In genomic region chr6:136683410-136684334, GRCm38 (mm10) we compare ENCODE assay signal across 11 mouse cellular contexts. TPM values are rescaled to one million over a fixed set of nuclear protein-coding genes. Genes with fewer than 3 reads are reported as not detected.
DNase-seq lines count a peak whose midpoint lies in the region; ATAC-seq and TF ChIP-seq lines count a peak whose summit lies in the region.
"Had no signal": no experiment of that assay in that cellular context is flagged by ENCODE, and none has a peak within 500 bp of the region (broad histone marks: within the 10 kb centered on the region; RNA-seq: fewer than 3 reads in every experiment).

No protein-coding gene starts in this region.

- H3K4me1 ChIP-seq in heart, adult 2 months (ENCODE audit: control insufficient read depth, insufficient read depth, low read length): peaks cover 1% of the 10 kb centered on the region; the same call in 1 of the 2 replicates
- no peaks in the 10 kb centered on the region for H3K4me1 ChIP-seq in MEL (ENCODE audit: control insufficient read depth in 1 of 2, insufficient read depth in 2 of 2, low read length in 2 of 2)
- H3K4me1 ChIP-seq in liver, embryonic 15.5 days (replicated peaks): no peaks in the 10 kb centered on the region
- H3K4me1 ChIP-seq: neural tube, embryonic 12.5 days had no signal

- no peak overlapping the region for H3K9ac ChIP-seq in heart, adult 2 months (ENCODE audit: low read depth, low read length)
- no peak overlapping the region for H3K9ac ChIP-seq in MEL (ENCODE audit: control insufficient read depth, low read depth, low read length, poor library complexity, severe bottlenecking)
- H3K9ac ChIP-seq in liver, embryonic 15.5 days: no peak overlapping the region
- H3K9ac ChIP-seq: forebrain, postnatal 0 days; neural tube, embryonic 12.5 days had no signal

- H3K27ac ChIP-seq in heart, adult 2 months: no peak overlapping the region
- H3K27ac ChIP-seq in MEL (ENCODE audit: control insufficient read depth, low read depth, low read length): no peak overlapping the region
- H3K27ac ChIP-seq in liver, embryonic 15.5 days (replicated peaks): 0 out of 2 replicates have a peak overlapping the region, but pooled peaks have one; percentile 29
- H3K27ac ChIP-seq: neural tube, embryonic 12.5 days had no signal

- no peak overlapping the region for H3K4me3 ChIP-seq in heart, adult 2 months
- no peak overlapping the region for H3K4me3 ChIP-seq in MEL (ENCODE audit: control insufficient read depth in 1 of 2, insufficient read depth in 1 of 2, low read depth in 2 of 2, low read length in 2 of 2)
- no peak overlapping the region for H3K4me3 ChIP-seq in liver, embryonic 15.5 days (replicated peaks)
- H3K4me3 ChIP-seq: neural tube, embryonic 12.5 days had no signal

- H3K4me2 ChIP-seq in liver, embryonic 15.5 days: no peak overlapping the region
- H3K4me2 ChIP-seq: neural tube, embryonic 12.5 days had no signal

- ATAC-seq in liver, embryonic 15.5 days (ENCODE audit: insufficient read depth): no peak; the same call in 1 of the 2 replicates
- ATAC-seq: forebrain, postnatal 0 days had no signal

- TF ChIP-seq RAD21 in MEL (IDR thresholded peaks at IDR 0.05; ENCODE audit: low read depth, low read length): no peak

- H3K79me2 ChIP-seq in heart, adult 2 months (replicated peaks; ENCODE audit: control insufficient read depth, insufficient read depth, low read length): no peaks in the 10 kb centered on the region
- no peaks in the 10 kb centered on the region for H3K79me2 ChIP-seq in MEL (ENCODE audit: control insufficient read depth, insufficient read depth, low read length, poor library complexity)

- DNase-seq in heart, adult 2 months: peak; percentile 28 to 60
- DNase-seq in heart, postnatal 4 days: no peak
- peak; percentile 34 for DNase-seq in MEL (ENCODE audit: low read depth, low spot score)
- peak; percentile 62 to 66 for DNase-seq in spleen, adult 18-20 months
- DNase-seq in embryo, embryonic 9.5 days (ENCODE audit: extremely low spot score): no peak
- DNase-seq in left cerebral cortex, postnatal 36 days (ENCODE audit: low spot score in 2 of 2): no peak
- no peak for DNase-seq in right cerebral cortex, postnatal 36 days (ENCODE audit: low spot score in 2 of 2)
- DNase-seq: forebrain, postnatal 0 days; kidney, postnatal 14 days had no signal

- no peaks in the 10 kb centered on the region for H3K27me3 ChIP-seq in heart, adult 2 months (ENCODE audit: control insufficient read depth, insufficient read depth, low read length)
- H3K27me3 ChIP-seq in MEL (ENCODE audit: control insufficient read depth in 1 of 2, insufficient read depth in 2 of 2, low read length in 2 of 2): no peaks in the 10 kb centered on the region
- H3K27me3 ChIP-seq in liver, embryonic 15.5 days: no peaks in the 10 kb centered on the region
- H3K27me3 ChIP-seq: neural tube, embryonic 12.5 days had no signal

- TF ChIP-seq CTCF in heart, adult 2 months (IDR thresholded peaks at IDR 0.05): no peak
- no peak for TF ChIP-seq CTCF in MEL (IDR thresholded peaks at IDR 0.05 in 2 of 3, conservative IDR thresholded peaks at IDR 0.05 in 1 of 3; ENCODE audit: control insufficient read depth in 1 of 3, insufficient read depth in 1 of 3, low read depth in 2 of 3, low read length in 3 of 3, poor library complexity in 1 of 3, severe bottlenecking in 1 of 3)

- intact Hi-C loops in heart, adult 2 months (cut with DNase I): no loop called here
- intact Hi-C loops in left cerebral cortex, postnatal 36 days (cut with DNase I): no loop called here

- no peaks in the 10 kb centered on the region for H3K9me3 ChIP-seq in MEL (replicated peaks; ENCODE audit: insufficient read depth, low read length)
- H3K9me3 ChIP-seq in liver, embryonic 15.5 days (replicated peaks): no peaks in the 10 kb centered on the region
- H3K9me3 ChIP-seq: neural tube, embryonic 12.5 days had no signal

- WGBS in heart, adult 2 months: 82% methylated on average over 11 of the region's 11 CpGs
- 25% methylated on average over 11 of the region's 11 CpGs for WGBS in liver, embryonic 15.5 days (ENCODE audit: insufficient replicate concordance)

- TF ChIP-seq EP300 in heart, adult 2 months (IDR thresholded peaks at IDR 0.05; ENCODE audit: insufficient read depth, low read depth, low read length): no peak
- no peak for TF ChIP-seq EP300 in MEL (IDR thresholded peaks at IDR 0.05; ENCODE audit: low read depth in 1 of 2, low read length in 2 of 2)

- H3K36me3 ChIP-seq in heart, adult 2 months (ENCODE audit: control insufficient read depth, insufficient read depth, low read length): no peaks in the 10 kb centered on the region
- no peaks in the 10 kb centered on the region for H3K36me3 ChIP-seq in MEL (ENCODE audit: control insufficient read depth in 1 of 2, insufficient read depth in 2 of 2, low read length in 2 of 2)
- no peaks in the 10 kb centered on the region for H3K36me3 ChIP-seq in liver, embryonic 15.5 days (replicated peaks)
- H3K36me3 ChIP-seq: neural tube, embryonic 12.5 days had no signal

- TF ChIP-seq POLR2A in heart, adult 2 months (IDR thresholded peaks at IDR 0.05; ENCODE audit: insufficient read depth, low read depth, low read length): no peak
- no peak for TF ChIP-seq POLR2A in MEL (IDR thresholded peaks at IDR 0.05; ENCODE audit: control insufficient read depth in 1 of 2, insufficient read depth in 1 of 2, low read depth in 1 of 2, low read length in 2 of 2, poor library complexity in 1 of 2)

TF ChIP-seq in MEL, 35 proteins besides CTCF, POLR2A, EP300 and RAD21:
- no peak for TF ChIP-seq CHD1 (IDR thresholded peaks at IDR 0.05; ENCODE audit: low read depth, low read length)
- no peak for TF ChIP-seq POLR2AphosphoS5 (IDR thresholded peaks at IDR 0.05; ENCODE audit: borderline replicate concordance, low read depth, low read length)
- no peak for TF ChIP-seq ELF1 (IDR thresholded peaks at IDR 0.05; ENCODE audit: low read depth, low read length)
- TF ChIP-seq GATA1 (IDR thresholded peaks at IDR 0.05; ENCODE audit: low read depth, low read length): no peak

RNA-seq across cellular contexts. Expression of gene Plbd1, which starts 21.9 kb away (rescaled TPM):
- 10 to 100 TPM; 48.8 to 53.5 TPM for total RNA-seq in heart, adult 2 months (2021)
- polyA plus RNA-seq in heart, adult 2 months (2012; rRNA removed): 28.4 and 50.7 TPM in 2 replicates
- 10 to 100 TPM; 20.7 to 23.6 TPM for total RNA-seq in heart, postnatal 4 days (2021)
- not detected in 2 replicates for total RNA-seq in MEL (2012; rRNA removed)
- polyA plus RNA-seq in MEL (2012; ENCODE audit: insufficient read depth in 1 of 2, insufficient read length in 2 of 2, low read depth in 1 of 2, low replicate concordance in 2 of 2, missing spikeins in 1 of 2): not detected
- polyA plus RNA-seq in liver, embryonic 15.5 days (2015; fragmentation: Nextera tagmentation; extraction: Ambion mirVana): 12.1 and 15.0 TPM in 2 replicates
- not detected for total RNA-seq in left cerebral cortex, postnatal 36 days (2021)

Comparison
In these comparisons a context has a peak if more than half of its experiments do, and no peak if none do; other contexts are left out.
1. DNase-seq: peak in heart, adult 2 months (2 of 2), MEL (single experiment) and spleen, adult 18-20 months (2 of 2); none in heart, postnatal 4 days (single experiment), embryo, embryonic 9.5 days (single experiment), left cerebral cortex, postnatal 36 days (0 of 2) and right cerebral cortex, postnatal 36 days (0 of 2).
2. RNA of gene Plbd1, which starts 21.9 kb away (total RNA-seq): 48.8 to 53.5 TPM in heart, adult 2 months and 20.7 to 23.6 TPM in heart, postnatal 4 days; not detected in left cerebral cortex, postnatal 36 days and not detected in MEL; every median in the first group is over 10 times any median in the second.